Mouse (Mus musculus) kidney, adult 11 months (tissue): ENCODE measurements around the gene Ahdc1.
"Not testable (repeated sequence)": the region's sequence is repeated elsewhere in the genome, so short reads cannot be mapped to it uniquely, and the experiment has no call there.

ENCODE experiments used
- DNase-seq: peaks from one replicate; pipeline ENCODE4 v3.0.0; 2022

Gene Ahdc1

GRCm38 (mm10) chr4:132997469-132998237 lies 13.4 kb upstream of the Ahdc1 start:
- DNase-seq: no peak

GRCm38 (mm10) chr4:133002896-133003295 lies 8.2 kb upstream of the Ahdc1 start:
- DNase-seq: no peak

- no peak for DNase-seq
Measured at GRCm38 (mm10) chr4:133003316-133004018, 7.6 kb upstream of the Ahdc1 start.

- DNase-seq: no peak
Measured at GRCm38 (mm10) chr4:133005233-133005632, 5.8 kb upstream of the Ahdc1 start.

- not testable (repeated sequence) for DNase-seq
Measured at GRCm38 (mm10) chr4:133005885-133006451, 5.1 kb upstream of the Ahdc1 start.

- DNase-seq: peak; percentile 81
Measured at GRCm38 (mm10) chr4:133007513-133008380, 3.3 kb upstream of the Ahdc1 start.

- no peak for DNase-seq
Measured at GRCm38 (mm10) chr4:133009131-133009530, 1.9 kb upstream of the Ahdc1 start.

- no peak for DNase-seq
Measured at GRCm38 (mm10) chr4:133009676-133010075, 1.4 kb upstream of the Ahdc1 start.

GRCm38 (mm10) chr4:133010611-133011010 lies 449 bp upstream of the Ahdc1 start:
- no peak for DNase-seq

- DNase-seq: no peak
Measured at GRCm38 (mm10) chr4:133011821-133012775, 1.0 kb downstream of the Ahdc1 start.

GRCm38 (mm10) chr4:133012776-133013265 lies 1.8 kb downstream of the Ahdc1 start:
- no peak for DNase-seq

GRCm38 (mm10) chr4:133013266-133013891 lies 2.3 kb downstream of the Ahdc1 start:
- peak; percentile 83 for DNase-seq

GRCm38 (mm10) chr4:133014088-133014487 lies 3.0 kb downstream of the Ahdc1 start:
- DNase-seq: no peak

- no peak for DNase-seq
Measured at GRCm38 (mm10) chr4:133014896-133015709, 4.0 kb downstream of the Ahdc1 start.

- no peak for DNase-seq
Measured at GRCm38 (mm10) chr4:133015710-133016651, 4.9 kb downstream of the Ahdc1 start.

GRCm38 (mm10) chr4:133016677-133017415 lies 5.8 kb downstream of the Ahdc1 start:
- DNase-seq: no peak

- no peak for DNase-seq
Measured at GRCm38 (mm10) chr4:133017597-133018262, 6.7 kb downstream of the Ahdc1 start.
